Mouse (Mus musculus): ENCODE results near the gene Zfp219.

The Zfp219 gene

DNA sequence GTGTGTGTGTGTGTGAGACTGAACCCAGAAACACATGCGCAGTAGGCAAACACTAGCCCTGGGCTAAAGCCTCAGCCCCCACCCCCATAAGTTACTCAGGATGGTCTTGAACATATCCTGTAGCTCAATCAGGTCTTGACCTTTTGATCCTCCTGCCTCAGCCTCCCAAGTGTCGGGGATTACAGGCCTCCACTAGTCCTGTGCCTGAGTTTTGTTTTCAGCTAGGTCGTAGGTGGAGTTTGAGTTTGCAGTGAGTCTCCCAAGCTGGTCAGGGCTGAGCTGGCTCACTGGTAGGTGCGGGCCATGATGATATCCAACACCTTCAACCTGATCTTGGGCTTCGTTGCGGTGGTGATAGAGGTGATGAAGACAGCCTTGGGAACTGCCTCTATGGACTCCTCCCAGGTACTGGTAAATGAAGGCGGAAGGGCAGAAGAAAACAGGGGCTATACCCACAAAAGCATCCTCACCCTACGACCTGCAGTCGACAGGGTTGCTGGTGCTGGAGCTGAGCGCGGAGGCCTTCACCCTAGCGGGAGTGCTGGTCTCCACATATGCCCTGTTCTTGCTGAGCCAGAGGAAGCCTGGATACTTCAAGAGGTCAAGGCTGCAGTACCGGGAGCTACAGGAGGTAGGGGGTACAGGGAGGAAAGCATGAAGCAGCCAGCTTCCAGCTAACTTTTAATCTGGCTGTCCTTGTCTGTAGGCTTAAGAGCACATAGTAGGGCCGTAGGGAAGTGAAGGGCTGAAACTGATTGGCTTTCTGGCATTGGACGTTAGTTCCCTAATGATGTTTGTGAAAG lies 2.1 kb downstream of the Zfp219 start:
- DNase-seq (ENCODE audit: low read depth, low spot score) = no peak

GRCm38 (mm10) chr14:52017662-52018061 lies 2.9 kb downstream of the Zfp219 start:
- no peak for DNase-seq (ENCODE audit: low read depth, low spot score)

DNA sequence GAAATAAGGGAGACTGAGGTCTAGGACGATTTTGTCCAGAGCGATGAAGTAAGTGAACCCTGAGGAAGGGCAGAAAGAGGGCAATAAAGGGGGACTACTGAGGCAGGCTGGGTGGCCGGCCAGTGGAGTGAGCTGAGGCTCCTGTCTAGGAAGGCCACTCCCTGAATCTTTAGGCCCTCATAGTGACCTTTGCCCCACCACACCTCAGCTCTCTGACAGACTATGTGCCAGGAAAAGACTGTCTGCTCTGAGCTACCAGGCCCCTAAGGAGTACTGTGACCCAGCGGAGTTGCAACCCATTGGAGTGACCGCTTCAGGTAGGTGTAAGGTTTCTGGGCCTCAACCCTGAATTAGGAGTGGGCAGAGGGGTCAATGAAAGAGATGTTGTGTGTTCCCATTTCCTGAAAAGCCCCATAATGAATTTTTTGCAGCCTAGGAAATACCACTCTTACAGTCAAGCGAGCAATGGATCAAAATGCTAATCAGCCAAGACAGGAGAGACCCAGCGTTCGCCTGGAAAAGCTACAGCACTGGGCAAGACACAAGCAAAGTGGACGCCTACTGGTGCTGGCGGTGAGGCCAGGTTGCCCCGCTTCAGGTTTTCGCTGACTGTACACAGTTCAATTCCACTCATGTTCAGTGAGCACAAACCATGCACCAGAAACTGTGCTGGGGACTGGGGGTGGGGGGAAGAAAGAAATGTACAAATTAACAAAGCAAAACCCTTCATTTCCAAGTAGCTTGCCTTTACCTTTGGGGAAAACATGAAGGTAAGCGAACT lies 3.7 kb downstream of the Zfp219 start:
- DNase-seq (ENCODE audit: low read depth, low spot score) = no peak

GRCm38 (mm10) chr14:52015445-52016100 lies 5.0 kb downstream of the Zfp219 start, which contains the start of gene Tmem253:
Tmem253 (plus strand) TSS chr14:52015658.
- no peak for DNase-seq (ENCODE audit: low read depth, low spot score)

DNA sequence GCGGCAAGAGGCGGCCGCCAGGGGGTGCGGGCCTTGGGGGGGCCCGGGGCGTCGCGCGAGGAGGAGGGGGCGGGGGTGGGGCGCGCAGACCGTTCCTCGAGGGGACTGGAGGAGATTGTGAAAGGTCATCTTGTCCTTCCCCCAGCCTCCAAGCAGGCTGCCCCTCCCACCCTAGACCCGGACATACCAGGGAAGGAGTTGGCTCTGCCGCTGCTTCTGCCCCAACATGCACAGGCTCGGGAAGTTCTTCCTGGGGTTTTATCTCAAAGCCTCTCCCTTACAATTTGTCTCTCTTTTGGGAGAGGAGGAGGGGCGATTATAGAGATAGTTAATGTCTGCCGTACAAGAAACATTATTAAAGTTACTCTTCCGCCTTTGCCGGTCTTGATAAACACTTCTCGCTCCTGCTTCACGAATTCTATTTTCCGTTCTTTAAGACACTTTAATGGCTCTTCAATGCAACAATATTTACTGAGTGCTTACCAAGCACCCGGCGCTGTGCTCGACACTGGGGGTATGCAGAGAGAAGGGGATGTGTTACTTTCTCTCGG lies 5.7 kb downstream of the Zfp219 start:
- peak; percentile 83 for DNase-seq (ENCODE audit: low read depth, low spot score)

DNA sequence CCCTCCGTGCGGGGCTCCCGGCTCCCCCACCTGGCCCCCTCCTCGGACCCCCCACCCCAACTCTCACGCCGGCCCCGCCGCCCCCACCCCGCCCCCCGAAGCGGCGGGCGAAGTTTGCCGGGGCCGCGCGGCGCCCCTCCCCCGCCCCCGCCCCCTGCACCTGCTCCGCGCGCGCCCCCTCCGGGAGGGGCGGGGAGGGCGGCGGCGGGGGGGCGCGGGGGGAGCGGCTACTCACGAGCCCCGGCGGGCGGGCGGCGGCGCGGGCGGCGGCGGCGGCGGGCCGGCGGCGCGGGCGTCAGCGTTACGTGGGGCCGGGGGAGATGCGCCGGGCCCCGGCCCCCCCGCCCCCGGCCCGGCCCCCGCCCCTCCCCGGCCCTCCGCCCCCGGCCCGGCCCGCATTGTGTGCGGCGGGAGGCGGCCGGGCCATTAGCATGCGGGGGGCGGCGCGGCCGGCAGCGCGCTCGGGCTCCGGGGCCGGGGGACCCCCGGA lies 6.2 kb downstream of the Zfp219 start:
- no peak for DNase-seq (ENCODE audit: low read depth, low spot score)

DNA sequence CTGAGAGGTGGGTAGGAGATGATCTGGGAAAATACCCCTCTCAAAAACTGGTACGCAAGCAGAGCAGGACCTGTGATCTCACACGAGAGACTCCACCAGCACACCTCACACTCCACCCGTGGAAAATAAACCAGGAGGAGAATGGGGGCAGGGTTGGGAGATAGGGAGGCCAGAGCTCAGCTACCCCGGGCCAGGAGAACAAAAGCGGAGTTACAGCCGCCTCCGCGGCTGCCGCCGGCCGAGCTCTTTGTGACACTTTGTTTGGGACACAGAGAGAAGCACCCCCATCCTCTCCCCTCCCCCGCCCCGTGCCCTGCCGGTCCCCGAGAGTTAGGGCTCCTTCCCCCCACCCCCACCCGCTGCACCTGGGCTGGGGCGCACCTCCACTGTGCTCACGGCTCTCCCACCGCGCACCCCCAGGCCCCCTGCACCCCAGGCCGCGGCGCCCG lies 6.7 kb downstream of the Zfp219 start:
- DNase-seq (ENCODE audit: low read depth, low spot score) = peak; percentile 52

- no peak for DNase-seq (ENCODE audit: low read depth, low spot score)
These were observed 7.4 kb downstream of the Zfp219 start for GRCm38 (mm10) chr14:52013021-52013610.

GRCm38 (mm10) chr14:52012553-52012952 lies 8.0 kb downstream of the Zfp219 start:
- DNase-seq (ENCODE audit: low read depth, low spot score) = no peak

GRCm38 (mm10) chr14:52012085-52012484 lies 8.4 kb downstream of the Zfp219 start:
- DNase-seq (ENCODE audit: low read depth, low spot score) = no peak

- no peak for DNase-seq (ENCODE audit: low read depth, low spot score)
These were observed 8.8 kb downstream of the Zfp219 start for GRCm38 (mm10) chr14:52011683-52012082.

GRCm38 (mm10) chr14:52010446-52011111 lies 10.0 kb downstream of the Zfp219 start:
- DNase-seq (ENCODE audit: low read depth, low spot score) = peak; percentile 90

DNA sequence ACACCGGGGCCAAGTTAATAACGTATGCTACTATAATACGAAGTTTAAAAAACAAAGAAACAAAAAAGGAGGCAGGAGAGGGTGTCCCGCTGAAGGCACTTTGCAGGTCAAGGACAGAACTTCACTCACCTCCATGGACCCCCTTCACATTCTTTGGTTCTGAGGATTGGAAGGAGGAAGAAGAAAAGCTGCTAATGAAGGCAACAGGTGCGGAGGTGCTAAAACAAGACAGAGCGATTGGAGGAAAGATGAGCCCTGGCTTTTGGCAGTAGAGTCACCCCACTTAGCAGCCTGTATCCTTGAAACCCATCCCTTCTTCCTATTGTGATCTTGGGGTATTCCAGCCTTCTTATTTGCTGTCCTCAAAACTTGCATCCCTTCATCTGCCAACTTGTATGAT lies 10.7 kb downstream of the Zfp219 start:
- no peak for DNase-seq (ENCODE audit: low read depth, low spot score)

DNA sequence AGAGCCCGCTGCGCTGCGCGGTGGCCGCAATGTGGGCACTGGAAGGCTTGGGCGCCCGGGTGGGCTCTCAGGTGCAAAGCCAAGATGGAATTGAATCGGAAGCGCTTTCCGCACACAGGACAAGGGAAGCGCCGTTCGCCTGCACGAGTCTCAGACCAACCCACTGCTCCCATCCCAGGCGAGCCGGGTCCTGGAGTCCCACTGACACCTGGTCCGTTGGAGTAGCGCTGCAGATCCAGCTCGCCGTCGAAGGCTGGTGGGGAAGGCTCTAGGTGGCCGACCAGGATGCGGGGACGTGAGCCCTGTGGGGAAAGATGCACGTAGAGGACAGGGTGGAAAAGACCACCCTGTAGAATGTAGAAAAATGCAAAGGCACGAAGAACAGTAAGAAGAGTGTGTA lies 11.2 kb downstream of the Zfp219 start:
- DNase-seq (ENCODE audit: low read depth, low spot score) = no peak

DNA sequence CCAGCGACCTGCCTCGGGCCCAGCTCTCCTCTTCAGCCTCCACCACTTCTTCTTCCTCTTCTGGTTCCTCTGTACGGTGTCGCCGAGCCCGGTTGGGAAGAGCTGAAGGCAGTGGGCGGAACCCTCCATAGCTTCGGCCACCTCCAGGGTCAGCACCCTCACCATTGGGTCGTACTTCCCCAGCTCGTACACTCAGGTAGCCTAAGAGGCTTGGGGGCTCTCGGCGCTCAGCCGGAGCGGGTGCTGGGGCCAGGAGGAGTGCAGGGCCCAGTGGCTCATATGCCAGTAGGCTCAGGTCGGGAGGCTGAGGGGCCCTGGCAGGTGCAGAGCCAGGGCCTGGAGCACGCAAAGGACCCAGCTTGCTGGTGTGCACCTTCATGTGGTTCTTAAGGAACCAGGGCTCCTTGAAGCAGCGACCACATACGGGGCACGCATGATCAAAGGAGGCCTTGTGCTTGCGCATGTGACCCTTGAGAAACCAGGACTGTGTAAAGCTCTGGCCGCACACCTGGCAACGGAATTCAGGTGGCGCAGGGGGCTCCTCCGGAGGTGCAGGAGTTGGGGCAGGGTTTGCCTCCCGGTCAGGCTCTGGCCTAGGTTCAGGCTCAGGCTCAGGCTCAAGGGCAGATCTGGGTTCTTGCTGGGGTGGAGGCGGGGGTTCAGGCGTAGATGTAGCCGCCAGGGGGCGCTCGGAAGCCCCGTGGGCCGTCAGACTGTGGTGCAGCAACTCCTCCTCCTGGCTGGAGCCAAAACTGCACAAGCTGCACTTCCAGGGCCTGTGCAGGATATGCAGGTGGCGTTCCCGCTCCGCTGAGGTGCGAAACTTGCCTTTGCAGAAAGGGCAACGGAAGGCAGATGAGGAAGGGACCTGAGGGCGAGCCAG lies 12.0 kb downstream of the Zfp219 start:
- peak; percentile 94 for DNase-seq (ENCODE audit: low read depth, low spot score)

- no peak for DNase-seq (ENCODE audit: low read depth, low spot score)
These were observed 13.8 kb downstream of the Zfp219 start for GRCm38 (mm10) chr14:52006771-52007170.

GRCm38 (mm10) chr14:52006241-52006640 lies 14.3 kb downstream of the Zfp219 start:
- no peak for DNase-seq (ENCODE audit: low read depth, low spot score)

DNA sequence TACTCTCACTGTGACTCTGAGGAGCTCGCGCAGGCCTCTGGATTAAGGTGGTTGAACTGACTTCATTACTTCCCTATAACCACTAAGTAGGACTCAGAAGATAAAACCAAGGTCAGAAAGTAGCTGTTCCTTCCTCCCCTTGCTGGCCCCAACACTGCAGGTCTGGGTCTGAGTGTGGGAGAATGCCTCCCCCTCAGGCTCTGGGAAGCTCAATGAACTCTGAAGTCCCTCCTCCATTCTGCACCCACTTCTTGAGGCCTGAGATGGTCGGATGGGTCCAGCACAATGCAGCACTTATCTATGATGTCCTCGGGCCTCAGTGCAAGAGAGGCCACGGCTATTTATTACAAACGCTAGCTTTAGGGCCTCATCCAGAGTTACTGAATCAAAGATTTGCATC lies 14.9 kb downstream of the Zfp219 start:
- no peak for DNase-seq (ENCODE audit: low read depth, low spot score)

DNA sequence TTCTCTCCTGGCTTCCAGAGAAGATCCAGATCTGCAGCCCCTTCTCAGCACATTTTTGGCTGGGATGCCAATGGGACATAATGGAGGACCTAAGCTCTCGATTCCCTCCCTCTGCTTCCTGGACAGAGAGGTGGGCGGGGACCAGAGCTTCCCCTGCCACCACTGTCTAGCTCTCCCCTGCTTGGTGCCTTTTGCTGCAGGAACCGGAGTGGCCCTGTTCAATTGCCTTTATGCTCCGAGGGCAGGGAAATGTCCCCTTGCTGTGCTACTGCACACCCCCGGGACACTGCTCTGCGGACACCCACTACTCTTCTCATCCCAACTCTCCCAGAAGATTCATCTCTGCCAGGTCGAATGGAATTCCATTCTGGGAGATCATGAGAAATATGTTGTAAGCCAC lies 15.4 kb downstream of the Zfp219 start:
- DNase-seq (ENCODE audit: low read depth, low spot score) = no peak

GRCm38 (mm10) chr14:52003981-52004495 lies 16.5 kb downstream of the Zfp219 start:
- peak; percentile 76 for DNase-seq (ENCODE audit: low read depth, low spot score)

All from mesoderm, embryonic 11.5 days (tissue).